Mouse (Mus musculus): ENCODE results near the gene Hba-a2.

- TF ChIP-seq POLR2A (IDR thresholded peaks at IDR 0.05; ENCODE audit: borderline replicate concordance, extremely low read depth, insufficient read depth, insufficient read length, poor library complexity, severe bottlenecking) (no peak), CTCF (IDR thresholded peaks at IDR 0.05; ENCODE audit: borderline replicate concordance, extremely low read depth, insufficient read depth, insufficient read length) (no peak)
These were observed 29.5 kb upstream of the Hba-a2 start for GRCm38 (mm10) chr11:32266776-32267175.

Data from brain, embryonic 14.5 days (tissue).